Mouse (Mus musculus) liver, embryonic 14.5 days (tissue): ENCODE measurements at regions not wholly inside any gene's neighbourhood (a gene's known extent, or its start where the extent isn't known, plus 50 kb on each side); places are given as distances from the start of the nearest gene placed in this dataset.

ENCODE experiments used
- ATAC-seq: fragments of 200-750 bp; cut with Nextera tagmentation; 2 replicates; pipeline ENCODE4 v1.8.0; 2017; ENCODE audit warnings: moderate number of reproducible peaks, mild to moderate bottlenecking, moderate library complexity; ENCODE audit not compliant: insufficient read depth
- DNase-seq, 3 experiments: peaks; one replicate each; pipeline ENCODE4 v3.0.0-alpha.2; 2012 to 2013; ENCODE audit warnings: low read depth in 3 of 3, low spot score in 3 of 3
- H3K27ac ChIP-seq: fragments of 300-500 bp; sonication (generic); 2 replicates; pipeline ENCODE4 v1.5.1; 2014; ENCODE audit warnings: moderate library complexity, mild to moderate bottlenecking, control low read depth, inconsistent platforms
- H3K27me3 ChIP-seq: fragments of 300-500 bp; sonication (generic); 2 replicates; pipeline ENCODE4 v1.6.1; 2014; ENCODE audit warnings: mild to moderate bottlenecking, low read length, moderate library complexity; ENCODE audit not compliant: control insufficient read depth, insufficient read depth
- H3K36me3 ChIP-seq: fragments of 300-500 bp; sonication (generic); replicated peaks from 2 replicates; pipeline ENCODE4 v1.6.1; 2014; ENCODE audit warnings: low read depth; ENCODE audit not compliant: control insufficient read depth, insufficient read depth
- H3K4me1 ChIP-seq, 2 experiments: fragments of 200-500 bp in 1 of 2; fragments of 300-500 bp in 1 of 2; sonication (generic) in 1 of 2; replicated peaks; 2 replicates each; pipeline ENCODE4 v1.6.1; 2012 to 2014; ENCODE audit warnings: antibody characterized with exemption in 1 of 2, inconsistent platforms in 1 of 2, low read length in 1 of 2; ENCODE audit not compliant: control insufficient read depth in 2 of 2, insufficient read depth in 2 of 2
- H3K4me2 ChIP-seq: fragments of 300-500 bp; sonication (generic); 2 replicates; pipeline ENCODE4 v1.6.1; 2014; ENCODE audit warnings: low read depth, mild to moderate bottlenecking, control low read depth, moderate library complexity
- H3K4me3 ChIP-seq, 2 experiments: fragments of 200-500 bp in 1 of 2; fragments of 300-500 bp in 1 of 2; sonication (generic) in 1 of 2; 2 replicates each; pipeline ENCODE4 v1.5.1; 2012 to 2014; ENCODE audit warnings: low read depth in 2 of 2, low read length in 2 of 2, mild to moderate bottlenecking in 2 of 2, control low read depth in 1 of 2, inconsistent platforms in 1 of 2, moderate library complexity in 1 of 2; ENCODE audit not compliant: insufficient read depth in 1 of 2
- H3K9ac ChIP-seq: fragments of 300-500 bp; sonication (generic); replicated peaks from 2 replicates; pipeline ENCODE4 v1.6.1; 2014; ENCODE audit warnings: mild to moderate bottlenecking, control low read depth, moderate library complexity
- H3K9me3 ChIP-seq: fragments of 300-500 bp; sonication (generic); 2 replicates; pipeline ENCODE4 v1.6.1; 2016; ENCODE audit warnings: low read length, mixed read lengths; ENCODE audit not compliant: control insufficient read depth
- CTCF ChIP-seq: IDR thresholded peaks from 2 replicates; pipeline ENCODE4 v1.5.1; 2016; ENCODE audit warnings: antibody characterized with exemption, low read depth, control low read depth
- EP300 ChIP-seq: IDR thresholded peaks from 2 replicates; pipeline ENCODE4 v1.6.1; 2016; ENCODE audit warnings: antibody characterized with exemption, low read depth
- WGBS: fragments of 180-500 bp; shearing (Covaris S2); extraction: QIAGEN DNeasy Blood & Tissue Kit; methylation state at CpG from one replicate; pipeline ENCODE4 v1.1.7; 2014; ENCODE audit not compliant: insufficient replicate concordance; 5-methylcytosine and 5-hydroxymethylcytosine counted together

DNA sequence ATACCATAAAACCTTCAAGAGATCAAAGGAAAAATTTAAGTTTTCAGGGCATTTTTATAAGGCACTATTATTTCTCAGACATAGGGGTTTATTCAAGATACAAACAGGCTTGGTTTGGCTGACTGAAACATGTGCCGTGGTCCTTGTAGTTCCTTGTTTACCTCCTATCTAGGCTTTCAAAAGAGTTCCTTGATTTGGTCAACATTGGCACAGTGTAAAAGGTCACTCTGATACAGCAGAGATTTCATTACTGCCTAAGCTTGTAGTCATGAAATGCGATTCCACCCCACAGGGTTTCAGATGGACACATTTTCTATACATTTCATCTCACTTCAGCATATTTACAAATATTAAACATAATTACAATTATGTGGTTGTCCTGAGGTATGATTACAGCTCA lies 85.6 kb downstream of the Car2 start:
- Histone ChIP-seq H3K27me3 (no peaks in the 10 kb centered on the region), H3K9me3 (no peaks in the 10 kb centered on the region), H3K4me2 (no peak overlapping the region), H3K4me1 (no peaks in the 10 kb centered on the region), H3K9ac (no peak overlapping the region), H3K4me3 (no peak overlapping the region), H3K36me3 (no peaks in the 10 kb centered on the region), H3K27ac (no peak overlapping the region)
- TF ChIP-seq EP300, result no peak
- no peak for TF ChIP-seq CTCF
- ATAC-seq (no peak), DNase-seq (no peak)
- 59% methylated on average over 2 of the region's 2 CpGs for WGBS

DNA sequence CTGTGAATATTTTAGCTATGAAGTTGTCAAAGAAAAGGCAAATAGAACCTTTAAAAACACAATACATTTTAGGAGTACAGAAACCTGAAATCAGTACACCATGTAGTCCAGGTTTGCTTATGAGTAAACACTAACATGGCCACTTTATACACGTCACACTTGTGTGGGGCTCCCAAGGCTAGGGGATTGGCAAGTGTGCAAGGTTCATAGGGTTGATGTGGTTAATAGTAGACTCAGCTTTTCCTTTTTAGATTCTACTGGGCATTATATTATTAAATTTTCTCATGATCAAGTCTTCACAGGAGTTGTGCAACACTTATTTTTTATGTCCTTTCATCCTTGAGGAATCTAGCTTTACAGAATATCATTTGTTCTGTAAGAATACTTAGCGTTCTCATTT lies 88.7 kb downstream of the Car2 start:
- H3K9ac ChIP-seq, result no peak overlapping the region
- no peaks in the 10 kb centered on the region for H3K36me3 ChIP-seq
- WGBS, result 62% methylated on average over 2 of the region's 2 CpGs
- no peak overlapping the region for H3K4me2 ChIP-seq
- no peak for TF ChIP-seq CTCF
- TF ChIP-seq EP300, result no peak
- ATAC-seq, result no peak
- H3K4me1 ChIP-seq, result no peaks in the 10 kb centered on the region
- no peaks in the 10 kb centered on the region for H3K9me3 ChIP-seq
- no peak for DNase-seq
- H3K27ac ChIP-seq, result no peak overlapping the region
- H3K27me3 ChIP-seq, result no peaks in the 10 kb centered on the region
- H3K4me3 ChIP-seq, result no peak overlapping the region

DNA sequence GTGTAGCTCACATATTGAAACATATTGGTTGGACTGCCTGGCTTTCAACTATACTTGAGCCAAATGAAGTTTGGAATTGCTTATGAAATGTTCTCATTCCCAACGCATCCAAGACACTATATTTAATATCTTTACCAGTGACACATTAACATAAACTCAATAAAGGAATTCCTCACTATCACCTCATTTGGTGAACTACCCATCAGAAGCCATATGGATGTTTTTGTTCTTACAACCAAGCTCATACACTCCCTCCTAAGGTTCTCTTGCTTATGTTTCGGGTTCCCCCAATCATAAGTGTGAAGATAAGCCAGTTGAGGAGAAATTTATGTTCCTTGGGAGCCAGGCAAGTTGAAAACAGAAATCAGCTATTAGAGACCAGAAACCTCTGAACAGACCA lies 89.1 kb downstream of the Car2 start:
- no peak overlapping the region for H3K9ac ChIP-seq
- DNase-seq, result no peak
- no peak overlapping the region for H3K4me2 ChIP-seq
- ATAC-seq, result no peak
- H3K27me3 ChIP-seq, result no peaks in the 10 kb centered on the region
- no peak overlapping the region for H3K4me3 ChIP-seq
- no peaks in the 10 kb centered on the region for H3K9me3 ChIP-seq
- TF ChIP-seq CTCF (no peak), EP300 (no peak)
- WGBS, result 68% methylated on average over 2 of the region's 2 CpGs
- H3K4me1 ChIP-seq, result no peaks in the 10 kb centered on the region
- H3K27ac ChIP-seq, result no peak overlapping the region
- no peaks in the 10 kb centered on the region for H3K36me3 ChIP-seq

DNA sequence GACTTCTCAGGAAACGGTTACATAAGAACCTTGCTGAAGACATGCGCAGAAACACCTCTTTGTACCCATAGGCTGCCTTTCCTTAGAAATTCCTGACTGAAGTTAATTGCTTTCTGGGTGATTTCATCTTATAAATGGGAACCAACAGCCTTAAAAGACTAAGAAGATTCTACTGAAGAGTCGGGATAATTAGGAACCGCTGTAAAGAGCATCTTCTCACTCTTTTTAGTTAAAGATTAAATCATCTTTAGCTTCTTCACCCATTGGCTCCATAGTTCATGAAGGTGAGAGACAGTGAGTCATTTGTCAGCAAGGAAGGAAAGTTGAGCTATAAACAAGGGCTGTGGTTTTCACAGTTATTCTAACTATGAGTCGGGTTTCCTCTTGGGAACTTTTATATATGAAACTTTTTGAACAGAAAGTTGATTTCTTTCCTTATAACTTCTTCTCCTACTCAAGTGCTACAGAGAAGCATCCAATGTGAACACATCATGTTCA lies 93.1 kb downstream of the Car2 start:
- no peaks in the 10 kb centered on the region for H3K9me3 ChIP-seq
- H3K4me2 ChIP-seq, result no peak overlapping the region
- H3K9ac ChIP-seq, result no peak overlapping the region
- H3K36me3 ChIP-seq, result no peaks in the 10 kb centered on the region
- H3K27me3 ChIP-seq, result no peaks in the 10 kb centered on the region
- DNase-seq (no peak), ATAC-seq (no peak)
- 63% methylated on average over 5 of the region's 5 CpGs for WGBS
- H3K4me1 ChIP-seq, result no peaks in the 10 kb centered on the region
- no peak overlapping the region for H3K4me3 ChIP-seq
- TF ChIP-seq CTCF (no peak), EP300 (no peak)
- no peak overlapping the region for H3K27ac ChIP-seq

DNA sequence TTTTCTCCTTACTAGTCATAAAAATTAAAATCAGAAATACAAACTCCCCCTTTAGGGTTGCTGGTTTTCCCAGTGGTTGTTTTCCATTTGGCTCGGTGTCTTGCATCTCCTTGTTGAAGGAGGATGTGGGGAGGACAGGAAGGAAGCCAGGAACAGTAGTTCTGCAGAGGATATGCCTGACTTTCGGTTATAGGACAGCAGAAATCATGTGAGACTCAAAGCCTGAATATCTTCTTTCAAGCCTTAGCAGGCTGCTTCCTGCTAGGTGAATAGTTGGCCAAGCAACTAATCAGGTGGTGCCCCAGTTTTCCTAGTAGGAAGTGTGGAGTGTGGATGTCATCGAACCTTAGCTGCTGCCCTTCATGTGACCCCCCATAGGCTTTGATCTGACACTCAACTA lies 103.6 kb downstream of the Car2 start:
- Histone ChIP-seq H3K9me3 (no peaks in the 10 kb centered on the region), H3K36me3 (no peaks in the 10 kb centered on the region), H3K27me3 (no peaks in the 10 kb centered on the region), H3K27ac (no peak overlapping the region), H3K4me3 (no peak overlapping the region), H3K4me1 (no peaks in the 10 kb centered on the region), H3K9ac (no peak overlapping the region; the same call in 1 of the 2 replicates), H3K4me2 (no peak overlapping the region)
- 21% methylated on average over 3 of the region's 3 CpGs for WGBS
- no peak for TF ChIP-seq CTCF
- no peak for TF ChIP-seq EP300
- ATAC-seq, result no peak
- DNase-seq, result no peak

DNA sequence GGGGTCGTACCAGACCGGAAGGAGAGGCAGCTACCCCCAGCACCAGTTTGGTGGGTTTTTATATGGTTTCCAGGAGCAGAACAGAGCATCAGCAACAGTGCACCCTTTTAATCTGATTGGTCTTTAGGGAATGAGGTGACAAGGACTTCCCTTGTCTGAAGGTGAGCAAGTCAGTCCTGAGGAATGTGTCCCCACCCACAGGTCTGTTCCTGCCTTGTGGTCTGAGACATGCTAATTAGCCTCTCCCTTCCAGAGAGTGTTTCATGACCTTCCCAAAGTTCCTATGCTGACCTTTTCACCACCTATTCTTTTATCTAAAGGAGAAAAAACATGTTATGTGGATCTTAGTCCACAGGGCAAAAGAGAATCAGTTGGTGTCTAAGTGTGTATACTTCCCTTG lies 107.9 kb downstream of the Car2 start:
- Histone ChIP-seq H3K9ac (no peak overlapping the region), H3K36me3 (no peaks in the 10 kb centered on the region), H3K27me3 (no peaks in the 10 kb centered on the region), H3K4me3 (no peak overlapping the region), H3K4me1 (peaks cover 5 to 11% of the 10 kb centered on the region in 2 experiments), H3K27ac (no peak overlapping the region), H3K9me3 (no peaks in the 10 kb centered on the region), H3K4me2 (no peak overlapping the region)
- WGBS, result 57% methylated on average over 2 of the region's 2 CpGs
- DNase-seq, result no peak
- no peak for TF ChIP-seq CTCF
- TF ChIP-seq EP300, result no peak
- no peak for ATAC-seq
